Mouse (Mus musculus): ENCODE measurements around the gene Slc28a1.
"Not testable (repeated sequence)": the region's sequence is repeated elsewhere in the genome, so short reads cannot be mapped to it uniquely, and the experiment has no call there.

The Slc28a1 gene

DNA sequence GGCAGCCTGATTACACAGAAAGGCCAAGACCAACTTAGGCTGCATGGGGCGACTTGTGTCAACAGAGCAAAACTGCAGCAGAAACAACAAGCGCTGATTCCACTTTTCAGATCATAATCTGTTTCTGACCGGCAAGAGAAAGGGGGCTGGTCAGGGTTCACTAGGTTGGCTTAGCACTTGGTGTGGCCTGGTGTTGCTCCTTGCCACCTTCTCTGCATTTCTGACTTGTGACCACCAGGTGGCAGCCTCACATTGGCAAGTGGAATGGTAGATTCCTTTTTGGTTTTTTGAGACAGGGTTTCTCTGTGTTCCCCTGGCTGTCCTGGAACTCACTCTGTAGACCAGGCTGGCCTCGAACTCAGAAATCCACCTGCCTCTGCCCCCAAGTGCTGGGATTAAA, 47.7 kb downstream of the Slc28a1 start:
- peak; percentile 66 to 73 for DNase-seq (ENCODE audit: low read depth in 2 of 2, low spot score in 2 of 2)

DNA sequence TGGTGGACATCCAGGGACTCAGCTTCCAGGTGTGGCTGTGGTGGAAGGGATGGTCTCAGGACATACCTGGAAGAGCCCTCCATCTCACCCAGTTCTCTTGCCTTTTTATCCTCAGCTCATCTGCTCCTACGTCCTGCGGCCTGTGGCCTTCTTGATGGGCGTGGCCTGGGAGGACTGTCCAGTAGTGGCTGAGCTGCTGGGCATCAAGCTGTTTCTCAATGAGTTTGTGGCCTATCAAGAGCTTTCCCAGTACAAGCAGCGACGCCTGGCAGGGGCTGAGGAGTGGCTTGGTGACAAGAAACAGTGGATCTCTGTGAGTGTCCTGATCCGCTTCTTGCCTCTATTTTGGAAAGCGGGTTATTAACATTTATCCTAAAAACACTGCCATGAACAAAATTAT, 49.8 kb downstream of the Slc28a1 start:
- no peak for DNase-seq (ENCODE audit: low read depth in 2 of 2, low spot score in 2 of 2)

DNA sequence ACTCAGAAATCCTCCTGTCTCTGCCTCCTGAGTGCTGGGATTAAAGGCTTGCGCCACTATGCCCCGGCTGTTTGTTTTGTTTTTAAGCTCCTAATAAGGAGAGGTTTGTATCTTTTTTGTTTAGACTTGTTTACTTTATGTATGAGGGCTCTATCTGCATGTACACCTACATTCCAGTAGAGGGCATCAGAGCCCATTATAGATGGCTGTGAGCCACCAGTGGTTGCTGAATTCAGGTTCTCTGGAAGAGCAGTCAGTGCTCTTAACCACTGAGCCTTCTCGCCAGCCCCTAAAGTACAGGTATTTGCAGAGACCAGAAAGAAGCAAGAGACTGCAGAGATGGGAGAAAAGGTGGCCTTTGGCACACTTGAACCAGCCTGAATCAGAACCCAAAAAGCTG, 52.5 kb downstream of the Slc28a1 start:
- DNase-seq (ENCODE audit: low read depth in 2 of 2, low spot score in 2 of 2) = peak; percentile 18 to 37

DNA sequence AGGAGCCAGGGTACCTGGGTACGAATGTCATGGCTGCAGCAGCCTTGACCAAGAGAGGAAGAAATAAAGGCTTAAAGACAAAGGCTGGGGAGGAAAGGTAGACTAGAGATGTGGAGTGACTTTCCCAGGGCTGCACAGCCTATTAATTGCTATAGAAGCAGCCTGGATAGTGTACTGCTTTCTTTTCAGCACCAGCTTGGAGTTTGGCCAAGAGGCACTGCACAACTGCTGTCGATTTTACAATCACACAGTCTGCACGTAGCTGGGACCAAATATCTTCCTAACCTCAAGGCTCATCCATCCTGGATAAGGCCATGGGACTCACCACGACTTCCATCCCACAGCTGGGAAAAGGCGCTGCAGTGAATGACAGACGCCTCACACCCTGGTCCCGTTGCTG, 54.8 kb downstream of the Slc28a1 start:
- no peak for DNase-seq (ENCODE audit: low read depth in 2 of 2, low spot score in 2 of 2)

DNA sequence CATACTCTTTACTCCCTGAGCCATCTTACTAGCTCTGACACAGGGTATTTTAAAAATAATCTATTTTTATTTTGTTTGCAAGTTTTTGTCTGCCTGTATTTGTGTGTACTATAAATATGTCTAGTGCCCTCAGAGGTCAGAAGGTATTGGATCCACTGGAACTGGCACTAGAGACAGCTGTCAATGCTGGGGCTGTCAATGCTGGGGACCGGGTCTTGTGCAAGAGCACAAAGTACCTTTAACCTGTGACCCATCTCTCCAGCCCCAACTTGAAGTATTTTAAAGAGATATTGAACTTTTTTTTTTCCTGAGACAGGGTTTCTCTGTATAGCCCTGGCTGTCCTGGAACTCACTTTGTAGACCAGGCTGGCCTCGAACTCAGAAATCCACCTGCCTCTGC, 59.3 kb downstream of the Slc28a1 start:
- DNase-seq (ENCODE audit: low read depth in 2 of 2, low spot score in 2 of 2) = no peak

DNA sequence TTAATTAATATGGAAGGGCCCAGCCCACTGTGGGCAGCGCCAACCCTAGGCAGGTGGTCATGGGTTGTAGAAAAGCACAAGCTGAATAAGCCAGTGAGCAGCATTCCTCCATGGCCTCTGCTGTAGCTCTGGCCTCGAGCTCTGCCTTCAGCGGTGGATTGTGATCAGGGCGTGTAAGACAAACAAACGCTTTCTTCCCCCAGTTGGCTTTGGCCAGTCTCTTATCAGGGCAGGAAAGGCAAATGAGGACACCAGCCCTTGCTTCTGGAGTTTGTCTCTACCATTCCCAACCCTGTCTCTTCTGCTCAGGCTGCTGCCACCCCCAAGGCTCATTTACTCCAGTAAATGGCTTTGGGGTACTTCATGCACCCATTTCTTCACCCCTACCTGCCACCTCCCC, 60.1 kb downstream of the Slc28a1 start:
- no peak for DNase-seq (ENCODE audit: low read depth in 2 of 2, low spot score in 2 of 2)

DNA sequence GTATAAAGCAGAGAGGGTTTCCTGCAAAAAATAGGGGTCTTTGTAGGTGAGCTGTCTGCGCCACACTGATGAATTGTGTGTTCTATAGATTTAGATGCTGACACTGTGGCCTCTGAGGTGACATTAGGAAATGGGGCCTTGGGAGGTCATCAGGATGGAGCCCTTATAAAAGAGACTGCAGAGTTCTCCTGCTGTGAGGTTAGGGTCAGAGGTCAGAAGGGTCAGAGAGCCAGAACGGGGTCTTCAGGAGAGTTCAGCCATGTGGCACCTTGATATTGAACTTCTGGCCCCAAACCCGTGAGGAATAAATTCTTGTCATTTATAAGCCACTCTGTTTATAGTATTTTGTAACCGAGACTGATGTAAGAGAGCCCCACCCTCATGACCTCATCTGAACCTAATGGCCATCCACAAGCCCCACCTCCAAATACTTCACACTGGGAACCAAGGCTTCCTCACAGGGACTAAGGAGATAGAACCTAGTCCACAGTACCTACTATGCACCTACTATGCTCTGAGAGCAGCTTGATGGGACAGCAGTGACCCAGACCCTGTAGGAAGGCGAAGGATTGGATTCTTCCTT, 61.7 kb downstream of the Slc28a1 start:
- no peak for DNase-seq (ENCODE audit: low read depth in 2 of 2, low spot score in 2 of 2)

DNA sequence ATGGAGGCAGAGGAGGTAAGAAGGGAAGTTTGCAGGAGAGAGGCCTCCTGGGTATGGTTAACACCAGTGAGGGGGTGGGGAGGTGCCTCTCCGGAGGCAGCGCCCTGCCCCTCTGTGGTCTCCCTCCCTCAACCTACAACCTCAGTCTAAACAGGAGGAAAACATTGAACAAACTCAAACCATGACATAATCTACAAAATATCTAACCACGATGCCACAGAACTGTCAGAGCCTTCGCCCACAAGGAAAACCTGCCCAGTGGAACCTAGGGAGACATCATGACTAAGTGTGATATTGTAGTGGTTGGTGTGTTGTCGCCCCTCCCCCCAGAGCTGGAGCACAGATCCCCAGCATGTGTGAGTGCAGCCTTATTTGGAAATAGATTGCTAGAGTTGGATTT, 64.9 kb downstream of the Slc28a1 start:
- peak; percentile 20 to 55 for DNase-seq (ENCODE audit: low read depth in 2 of 2, low spot score in 2 of 2)

DNA sequence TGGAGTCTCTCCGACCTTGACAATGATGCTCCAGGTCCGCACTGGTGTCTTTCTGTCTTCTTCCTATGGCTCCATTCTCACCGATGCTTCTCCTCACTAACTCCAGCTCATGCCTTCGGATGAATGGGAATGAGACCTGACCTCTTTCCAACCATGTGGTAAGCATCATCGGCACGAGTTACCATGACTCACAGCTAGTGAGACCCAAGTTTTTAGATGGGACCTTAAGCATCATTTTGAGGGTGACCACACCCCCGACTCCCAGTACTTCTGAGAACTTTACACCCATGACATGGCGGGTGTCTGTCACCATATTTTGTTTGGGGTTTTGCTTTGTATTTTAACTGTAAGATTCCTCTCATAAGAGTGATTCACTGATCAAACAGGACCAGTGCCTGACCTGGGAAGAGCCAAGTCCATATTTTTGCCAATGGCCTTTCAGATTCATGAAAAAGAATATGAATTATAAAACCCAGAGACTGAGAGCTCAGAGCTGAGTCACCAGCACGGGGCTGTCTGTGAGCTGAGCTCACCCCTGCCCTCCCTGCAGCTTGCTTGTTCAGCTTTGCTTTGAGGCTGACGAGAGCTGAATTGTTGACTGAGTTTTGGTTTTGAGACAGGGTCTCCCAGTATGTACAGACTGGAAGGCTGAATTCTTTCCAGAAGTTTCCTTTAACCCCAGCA, 68.0 kb downstream of the Slc28a1 start:
- DNase-seq (ENCODE audit: low read depth in 2 of 2, low spot score in 2 of 2) = no peak

DNA sequence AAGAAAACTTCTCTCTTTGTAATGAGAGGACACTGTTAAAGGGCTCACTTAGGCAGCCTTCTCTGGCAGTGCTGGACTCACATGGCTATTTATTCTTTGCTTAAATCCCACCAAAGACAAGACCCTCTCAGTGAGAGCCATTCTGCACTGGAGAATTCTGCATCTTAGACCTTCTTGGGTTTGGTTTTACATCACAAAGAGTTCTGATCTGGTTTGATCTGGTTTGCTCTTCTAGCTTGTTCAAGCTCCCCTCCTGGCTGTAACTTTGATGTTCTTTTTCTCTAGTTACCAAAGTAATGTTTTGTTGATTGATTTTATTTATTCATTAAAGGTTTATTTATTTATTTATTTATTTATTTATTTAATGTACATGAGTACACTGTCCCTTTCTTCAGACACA, 68.6 kb downstream of the Slc28a1 start:
- no peak for DNase-seq (ENCODE audit: low read depth in 2 of 2, low spot score in 2 of 2)

DNA sequence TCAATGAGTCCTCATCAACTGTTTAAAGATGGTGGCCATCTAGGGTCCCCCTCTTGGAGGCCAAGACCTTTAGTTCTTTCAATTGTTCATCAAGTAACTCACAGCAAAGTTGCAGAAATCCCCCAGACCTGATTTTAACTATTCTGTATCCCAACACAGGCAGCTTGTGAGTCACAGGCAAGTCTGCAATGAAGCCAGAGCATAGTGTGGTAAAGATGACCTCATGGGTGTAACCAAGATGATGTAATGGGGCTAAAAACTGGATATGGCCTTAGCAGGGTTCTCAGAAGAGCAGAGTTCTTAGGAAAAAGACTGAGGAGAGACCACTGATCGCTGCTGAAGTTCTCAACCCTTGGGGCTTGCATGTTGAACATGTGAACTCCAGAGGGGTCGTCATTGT, 69.5 kb downstream of the Slc28a1 start:
- no peak for DNase-seq (ENCODE audit: low read depth in 2 of 2, low spot score in 2 of 2)

DNA sequence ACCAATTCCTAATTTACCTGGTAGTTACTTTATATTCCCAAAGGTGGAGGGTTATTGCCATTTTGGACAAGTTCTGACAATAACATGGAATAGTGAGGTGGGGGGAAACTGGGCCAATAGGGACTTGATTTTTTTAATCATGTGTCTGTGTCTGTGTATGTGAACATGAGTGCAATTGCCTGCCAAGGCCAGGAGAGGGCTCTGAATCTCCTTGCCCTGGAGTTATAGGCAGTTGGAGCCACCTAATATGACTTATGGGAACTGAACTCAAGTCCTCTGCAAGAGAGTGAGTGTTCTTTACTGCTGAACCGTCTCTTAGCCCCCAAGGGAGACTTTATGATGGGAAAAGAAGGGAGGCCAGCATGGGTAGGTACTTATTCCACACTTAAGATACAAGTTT, 70.1 kb downstream of the Slc28a1 start:
- no peak for DNase-seq (ENCODE audit: low read depth in 2 of 2, low spot score in 2 of 2)

DNA sequence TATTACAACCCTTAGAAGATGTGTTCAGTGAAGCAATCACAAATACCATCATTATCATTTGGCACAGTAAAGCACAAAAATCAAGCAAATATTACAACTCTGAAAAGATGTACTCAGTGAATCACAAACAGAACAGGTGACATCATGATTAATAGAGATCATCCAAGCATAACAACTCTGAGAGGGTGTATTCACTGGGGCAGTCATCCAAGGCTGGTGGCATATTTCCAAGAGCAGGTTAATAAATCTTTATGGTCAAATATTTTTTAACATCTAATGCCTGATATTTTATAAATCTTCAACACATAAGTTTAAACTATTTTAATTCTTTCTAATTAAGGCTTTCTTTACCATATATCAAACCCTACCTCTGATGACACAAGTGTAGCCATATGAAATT, 71.4 kb downstream of the Slc28a1 start:
- DNase-seq (ENCODE audit: low read depth in 2 of 2, low spot score in 2 of 2) = not testable (repeated sequence)

DNA sequence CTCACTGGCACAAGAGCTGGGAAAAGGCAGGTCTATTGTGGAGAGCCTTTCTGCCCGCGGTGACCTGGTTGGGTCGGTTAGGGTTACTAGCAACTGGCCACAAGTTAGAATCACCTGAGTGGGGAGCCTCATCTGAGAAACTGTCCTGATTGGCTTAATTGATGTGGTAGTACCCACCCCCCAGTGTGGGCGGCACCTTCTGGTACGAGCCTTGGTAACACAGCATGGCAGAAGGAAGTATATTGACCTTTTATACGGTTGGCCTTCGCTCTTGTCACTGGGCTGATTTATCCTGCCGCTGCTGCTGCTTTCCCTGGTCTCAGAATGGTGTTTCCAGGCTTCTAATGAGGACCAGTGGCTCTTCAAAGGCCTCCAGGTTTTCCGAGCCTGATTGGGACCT, 74.6 kb downstream of the Slc28a1 start:
- DNase-seq (ENCODE audit: low read depth in 2 of 2, low spot score in 2 of 2) = no peak

DNA sequence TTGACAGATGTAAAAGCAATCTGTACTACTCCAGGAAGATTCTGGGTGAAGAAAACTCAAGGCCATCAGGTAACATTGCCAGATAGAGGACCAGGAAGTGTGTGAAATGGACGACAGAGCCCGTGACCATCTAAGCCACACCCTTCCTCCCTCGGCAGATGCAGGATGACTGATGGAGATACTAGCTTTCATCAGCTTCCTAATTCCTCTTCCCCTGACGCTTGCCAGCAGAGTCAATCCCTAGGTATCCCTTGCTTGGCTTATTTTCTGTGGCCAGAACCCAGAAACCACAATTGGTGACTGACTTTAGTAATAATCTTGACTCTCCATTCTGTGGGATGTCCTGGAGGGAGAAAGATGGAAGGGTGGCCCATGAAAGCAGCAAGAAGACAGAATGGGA, 80.9 kb downstream of the Slc28a1 start:
- DNase-seq (ENCODE audit: low read depth in 2 of 2, low spot score in 2 of 2) = no peak

DNA sequence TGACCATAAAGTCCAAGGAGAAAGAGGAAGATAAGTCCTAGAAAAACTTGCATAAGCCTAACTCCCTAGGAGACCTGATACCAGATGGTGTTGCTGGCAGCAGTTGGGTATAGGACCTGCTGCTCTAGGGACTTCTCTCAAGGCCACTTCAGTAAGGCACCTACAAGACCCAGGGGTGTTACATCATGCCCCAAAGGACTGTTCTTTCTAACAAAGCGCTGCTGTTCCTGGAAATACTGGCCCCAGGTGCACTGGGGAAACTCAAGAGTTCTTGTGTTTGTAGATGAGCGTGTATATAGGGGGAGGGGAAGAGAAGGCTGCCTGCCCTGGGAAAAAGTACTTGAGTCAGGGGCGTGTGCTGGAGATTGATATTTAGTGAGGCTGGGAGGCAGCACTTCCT, 82.2 kb downstream of the Slc28a1 start:
- no peak for DNase-seq (ENCODE audit: low read depth in 2 of 2, low spot score in 2 of 2)

DNA sequence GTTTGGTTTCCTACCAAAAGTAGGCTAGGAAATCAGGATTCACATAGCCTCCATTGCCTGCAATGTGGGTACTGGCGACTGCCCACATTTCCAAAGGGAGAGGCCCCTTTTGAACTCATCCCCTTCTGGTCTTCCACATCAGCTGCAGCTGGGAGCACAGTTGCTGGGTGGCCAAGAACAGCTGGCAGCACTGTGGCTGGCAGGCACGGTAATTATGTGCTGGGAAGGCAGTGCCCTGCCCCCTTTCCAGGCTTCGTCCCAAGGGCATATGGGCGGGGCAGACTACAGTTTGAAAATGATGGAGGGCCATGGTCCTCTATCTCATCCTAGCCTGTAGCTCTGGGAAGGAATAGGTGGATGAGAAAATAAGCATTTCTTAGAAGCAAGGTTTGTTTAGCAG, 83.9 kb downstream of the Slc28a1 start:
- no peak for DNase-seq (ENCODE audit: low read depth in 2 of 2, low spot score in 2 of 2)

DNA sequence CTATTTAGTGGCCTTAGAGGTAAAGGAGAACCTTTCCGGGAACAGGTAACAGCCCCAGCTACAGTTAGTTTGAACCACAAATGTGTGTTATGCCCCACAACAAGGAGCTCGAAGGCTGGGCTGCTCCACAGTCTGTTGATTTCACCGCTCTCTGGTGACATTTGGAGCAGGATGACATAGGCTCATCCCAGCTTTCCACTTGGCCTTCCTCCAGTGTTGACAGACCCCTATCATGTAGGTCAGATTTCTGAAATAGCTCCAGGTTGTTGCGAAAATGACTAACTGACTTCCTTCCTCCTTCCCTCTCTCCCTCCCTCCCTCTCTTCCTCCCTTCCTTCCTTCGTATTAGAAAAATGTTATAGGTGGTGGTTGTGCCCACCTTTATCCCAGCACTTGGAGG, 84.5 kb downstream of the Slc28a1 start:
- DNase-seq (ENCODE audit: low read depth in 2 of 2, low spot score in 2 of 2) = no peak

DNA sequence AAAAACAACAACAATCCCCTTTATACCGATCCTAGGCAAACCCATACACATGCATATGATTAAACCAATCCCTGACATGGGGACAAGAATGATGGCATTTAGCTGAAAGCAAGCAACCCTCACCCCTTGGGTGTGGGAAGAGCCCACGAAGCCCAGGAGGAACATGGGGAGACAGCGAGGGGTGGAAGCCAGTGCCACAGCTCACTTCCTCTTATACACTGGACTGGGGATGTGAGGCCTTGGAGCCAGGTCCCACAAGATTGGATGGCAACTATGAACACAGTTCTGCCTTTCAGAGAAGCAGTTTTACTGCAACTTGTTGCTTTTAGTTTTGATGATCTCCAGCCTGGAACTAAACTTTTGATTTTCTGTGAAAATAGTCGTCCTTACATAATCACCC, 85.2 kb downstream of the Slc28a1 start:
- DNase-seq (ENCODE audit: low read depth in 2 of 2, low spot score in 2 of 2) = no peak

DNA sequence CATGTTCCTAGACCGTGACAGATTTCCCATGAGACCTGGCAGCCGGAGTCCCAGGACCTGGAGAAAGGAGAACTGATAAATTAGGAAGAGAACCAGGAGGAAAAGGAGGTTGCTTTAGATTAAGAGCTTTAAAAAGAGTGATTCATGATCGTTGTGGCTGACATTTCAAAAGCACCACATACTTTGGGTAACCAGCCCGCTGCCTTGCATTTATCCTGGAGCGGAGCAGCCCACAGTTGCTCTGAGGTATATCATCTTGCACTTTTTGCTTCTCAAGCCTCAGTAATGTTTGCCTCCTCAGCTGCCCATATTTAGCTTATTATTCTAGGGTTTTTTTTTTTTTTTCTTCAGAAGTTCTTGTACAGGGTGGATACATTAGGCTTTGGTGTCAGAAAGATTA, 87.8 kb downstream of the Slc28a1 start:
- no peak for DNase-seq (ENCODE audit: low read depth in 2 of 2, low spot score in 2 of 2)

DNA sequence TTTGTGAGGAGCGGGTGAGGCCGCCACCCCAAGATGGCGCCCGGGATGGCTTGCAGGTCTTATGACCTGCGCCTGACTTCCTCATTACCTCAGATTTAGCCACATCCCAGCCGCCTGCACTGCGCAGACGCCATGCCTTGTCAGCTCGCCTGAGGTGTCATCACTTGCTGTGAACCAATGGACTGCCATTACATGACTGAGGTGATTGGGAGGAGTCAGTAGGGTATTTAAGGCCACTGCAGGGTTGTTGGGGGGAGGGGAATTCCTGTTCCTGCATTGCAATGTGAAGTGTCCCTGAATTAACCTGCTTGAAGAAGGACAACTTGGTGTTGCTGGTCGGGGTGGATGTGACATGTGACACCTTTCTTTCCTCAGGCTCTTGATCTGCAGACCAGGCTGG, 89.0 kb downstream of the Slc28a1 start:
- DNase-seq (ENCODE audit: low read depth in 2 of 2, low spot score in 2 of 2) = not testable (repeated sequence)

DNA sequence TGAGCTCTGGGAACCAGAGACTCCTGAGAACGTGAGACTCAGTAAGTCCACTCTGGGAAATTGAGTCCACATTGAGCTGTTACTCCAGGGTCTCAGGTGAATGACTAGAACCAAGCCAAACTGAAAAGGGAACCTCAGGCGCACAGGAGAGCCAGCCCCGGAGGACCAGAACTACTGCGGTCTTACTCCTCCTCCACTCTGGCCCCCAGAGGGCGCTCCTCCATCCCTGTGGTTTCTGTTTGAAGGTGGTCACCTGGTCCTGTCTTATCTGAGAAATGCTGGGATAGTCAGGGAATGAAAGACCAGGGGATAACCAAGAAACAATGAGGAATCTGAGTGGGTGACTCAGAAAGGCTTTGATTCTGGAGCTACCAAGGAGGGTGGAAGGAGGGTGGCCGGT, 94.3 kb downstream of the Slc28a1 start:
- DNase-seq (ENCODE audit: low read depth in 2 of 2, low spot score in 2 of 2) = peak; percentile 23 to 36

DNA sequence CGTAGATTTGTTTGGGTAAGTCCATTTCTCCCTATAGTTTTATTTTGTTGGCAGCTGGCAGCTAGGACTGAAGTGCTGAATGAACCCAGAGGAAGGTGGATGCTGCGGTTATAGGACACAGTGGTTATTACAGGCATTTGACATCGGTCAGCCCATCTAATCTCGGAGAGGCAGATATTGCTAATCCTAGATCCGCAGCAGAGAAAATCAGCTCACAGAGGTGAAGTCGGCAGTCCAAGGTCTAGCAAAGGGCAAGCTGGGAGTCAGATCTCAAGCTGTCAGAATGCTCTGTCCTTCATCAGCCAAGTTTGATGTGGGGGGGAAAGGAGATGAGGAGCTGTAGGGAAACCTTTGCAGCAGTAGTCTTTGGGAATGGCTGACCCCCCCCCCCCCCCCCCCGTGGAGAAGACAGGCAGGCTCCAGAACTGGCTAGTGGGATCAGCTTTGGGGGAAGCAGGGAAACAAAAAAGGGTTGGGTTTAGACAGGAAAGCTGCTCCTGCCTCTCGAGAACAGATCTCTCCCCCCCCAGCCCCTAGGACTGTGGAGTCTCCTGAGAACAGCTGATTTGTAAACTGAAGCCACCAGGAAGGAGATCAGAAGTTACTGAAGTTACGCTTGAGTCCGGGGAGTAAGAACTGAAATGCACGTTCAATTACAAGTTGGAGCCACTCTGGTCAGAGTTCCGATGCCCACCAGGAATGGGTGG, 95.5 kb downstream of the Slc28a1 start:
- DNase-seq (ENCODE audit: low read depth in 2 of 2, low spot score in 2 of 2) = no peak

Measured in CD8-positive naive resting alpha-beta T cell, adult 2 months (primary cell).